Mouse (Mus musculus): ENCODE data around the gene 2410137M14Rik. TPM values are rescaled to one million over a fixed set of nuclear protein-coding genes. Genes with fewer than 3 reads are reported as not detected.

2410137M14Rik gene
- polyA plus RNA-seq, 2 experiments from 2014 or later: not detected

DNA sequence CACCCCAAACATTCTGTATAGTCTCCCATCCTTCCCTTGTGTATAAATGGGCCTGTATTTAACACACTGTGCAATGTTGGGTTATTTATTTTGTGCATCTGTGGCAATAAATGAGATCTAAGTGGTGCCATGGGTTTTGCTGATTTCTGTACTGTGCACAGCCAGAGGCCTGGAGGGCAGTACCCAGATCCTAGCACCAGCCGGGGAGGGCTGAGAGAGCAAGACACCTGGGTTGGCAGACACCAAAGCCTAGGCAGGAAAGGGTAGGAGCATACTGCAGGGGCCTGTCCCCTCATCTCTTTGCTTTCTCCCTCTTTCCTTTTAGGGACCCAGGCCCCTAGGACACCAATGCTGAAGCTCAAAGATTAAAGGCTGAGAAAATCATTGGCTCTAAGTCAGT lies 32.8 kb downstream of the 2410137M14Rik start:
- ATAC-seq: no peak

DNA sequence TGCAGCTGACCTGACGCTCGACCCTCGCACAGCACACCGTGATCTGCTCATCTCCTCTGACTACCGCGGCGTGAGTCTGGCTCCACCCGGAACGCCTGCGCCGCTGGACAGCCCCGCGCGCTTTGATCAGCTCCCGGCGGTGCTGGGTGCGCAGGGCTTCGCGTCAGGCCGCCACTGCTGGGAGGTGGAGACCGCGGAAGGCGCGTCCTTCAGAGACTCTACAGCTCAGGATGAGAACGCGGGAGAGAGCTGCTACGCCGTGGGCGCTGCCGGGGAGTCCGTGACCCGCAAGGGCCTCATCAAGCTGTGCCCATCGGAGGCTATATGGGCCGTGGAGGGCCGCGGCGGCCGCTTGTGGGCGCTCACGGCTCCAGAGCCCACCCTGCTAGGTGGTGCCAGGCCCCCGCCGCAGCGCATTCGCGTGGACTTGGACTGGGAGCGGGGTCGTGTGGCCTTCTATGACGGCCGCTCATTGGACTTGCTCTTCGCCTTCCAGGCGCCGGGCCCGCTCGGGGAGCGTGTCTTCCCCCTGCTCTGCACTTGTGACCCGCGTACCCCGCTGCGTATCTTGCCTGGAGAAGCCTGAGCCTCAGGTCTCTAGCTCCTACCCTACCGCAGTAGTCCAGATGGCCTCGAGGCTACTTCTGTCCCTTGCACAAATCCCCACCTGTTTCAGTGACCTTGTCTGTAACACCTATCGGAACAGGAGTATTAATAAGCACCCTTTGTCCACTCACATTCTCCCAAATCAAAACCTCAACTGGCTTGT lies 33.8 kb downstream of the 2410137M14Rik start:
- ATAC-seq: no peak

- peak; percentile 20 for ATAC-seq
These were observed 36.8 kb downstream of the 2410137M14Rik start for GRCm38 (mm10) chr17:36944121-36944775.

- no peak for ATAC-seq
These were observed 37.3 kb downstream of the 2410137M14Rik start for GRCm38 (mm10) chr17:36943691-36944090.

DNA sequence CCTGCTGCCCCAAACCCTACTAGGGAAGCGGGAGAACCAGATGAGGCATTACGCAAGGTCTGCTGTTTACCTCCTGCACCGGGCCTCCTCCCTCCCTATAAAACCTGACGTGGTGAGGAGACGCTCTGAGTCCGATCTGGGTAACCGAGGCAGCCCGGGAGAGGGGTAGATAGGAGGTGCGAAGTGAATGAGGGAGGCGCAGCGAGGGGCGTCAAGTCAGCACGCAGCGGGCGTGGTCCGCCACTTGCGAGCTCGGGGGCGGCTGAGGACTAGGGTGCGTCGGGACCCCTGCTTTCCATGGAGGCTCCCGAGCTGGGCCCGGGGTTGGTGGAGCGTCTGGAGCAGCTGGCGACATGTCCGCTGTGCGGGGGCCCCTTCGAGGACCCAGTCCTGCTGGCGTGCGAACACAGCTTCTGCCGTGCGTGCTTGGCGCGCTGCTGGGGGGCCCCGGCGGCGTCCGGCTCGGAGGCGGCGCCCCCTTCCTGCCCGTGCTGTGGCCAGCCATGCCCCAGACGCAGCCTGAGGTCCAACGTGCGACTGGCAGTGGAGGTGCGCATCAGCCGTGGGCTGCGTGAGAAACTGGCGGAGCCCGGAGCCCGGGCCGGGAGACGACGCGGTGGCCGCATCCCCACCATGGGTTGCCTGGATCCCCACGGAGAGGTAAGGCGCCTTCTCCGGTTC lies 38.1 kb downstream of the 2410137M14Rik start, which contains the start of gene Rnf39:
Gene Rnf39, plus strand, starts transcription at position 128 of the 681 bp plus-strand sequence.
- ATAC-seq: peak; percentile 12

DNA sequence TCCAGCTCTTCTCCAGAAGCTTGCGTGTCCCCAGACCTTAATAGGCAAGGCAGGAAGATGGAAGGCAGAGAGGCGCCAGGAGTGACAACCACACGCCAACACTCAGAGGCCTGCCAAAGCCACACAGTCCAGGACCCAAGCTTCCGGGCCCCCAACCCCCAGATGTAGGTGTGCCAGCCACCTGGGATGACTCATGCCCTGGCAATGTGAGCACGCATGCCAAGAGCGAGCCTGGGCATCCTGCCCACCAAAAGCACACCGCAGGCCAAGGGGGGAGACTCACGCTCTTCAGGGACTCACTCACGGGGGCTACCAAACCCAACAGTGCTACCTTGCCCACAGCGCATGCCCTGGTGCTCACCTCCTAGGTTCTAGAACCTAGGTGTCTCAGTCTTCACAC lies 38.6 kb downstream of the 2410137M14Rik start:
- ATAC-seq: peak; percentile 70

GRCm38 (mm10) chr17:36938056-36938455 lies 43.0 kb downstream of the 2410137M14Rik start:
- ATAC-seq: no peak

GRCm38 (mm10) chr17:36931806-36932205 lies 49.2 kb downstream of the 2410137M14Rik start:
- no peak for ATAC-seq

DNA sequence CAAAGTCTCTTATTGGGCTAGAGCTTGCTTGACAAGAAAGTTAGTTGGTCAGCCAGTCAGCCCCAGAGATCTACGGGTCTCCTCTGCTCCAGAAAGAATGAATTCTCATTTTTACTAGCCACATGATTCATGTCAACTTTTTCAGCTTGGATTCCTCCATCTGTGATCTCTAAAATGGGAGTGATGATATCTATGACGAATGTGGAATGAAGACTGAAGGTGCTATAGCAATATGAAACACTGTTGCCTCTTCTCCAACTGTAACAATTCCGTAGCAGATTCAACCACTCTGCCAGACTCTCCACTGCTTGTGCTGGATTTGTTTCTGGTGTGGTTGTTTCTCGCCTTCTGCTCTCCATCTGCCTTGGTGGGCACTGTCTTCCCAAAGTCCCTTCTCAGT lies 49.9 kb downstream of the 2410137M14Rik start:
- ATAC-seq: no peak

DNA sequence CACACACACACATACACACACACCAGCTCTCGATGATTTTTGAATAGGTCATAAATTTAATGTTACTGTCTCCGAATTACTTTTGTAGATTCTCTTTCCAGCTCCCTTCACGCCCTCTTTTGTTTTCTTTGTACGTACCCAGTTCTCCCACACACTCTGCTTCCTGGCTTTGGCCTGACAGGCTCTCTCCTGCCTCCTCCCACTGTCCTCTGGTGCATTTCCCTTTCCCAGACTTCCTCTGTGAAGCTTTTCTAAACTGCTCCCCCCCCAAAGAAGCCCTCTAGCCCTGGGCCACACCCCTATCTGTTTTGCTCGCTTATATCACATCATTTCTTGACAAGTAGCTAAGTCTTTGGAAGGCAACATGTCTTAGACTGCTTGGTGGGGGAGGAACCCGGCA lies 50.8 kb downstream of the 2410137M14Rik start:
- ATAC-seq: no peak

DNA sequence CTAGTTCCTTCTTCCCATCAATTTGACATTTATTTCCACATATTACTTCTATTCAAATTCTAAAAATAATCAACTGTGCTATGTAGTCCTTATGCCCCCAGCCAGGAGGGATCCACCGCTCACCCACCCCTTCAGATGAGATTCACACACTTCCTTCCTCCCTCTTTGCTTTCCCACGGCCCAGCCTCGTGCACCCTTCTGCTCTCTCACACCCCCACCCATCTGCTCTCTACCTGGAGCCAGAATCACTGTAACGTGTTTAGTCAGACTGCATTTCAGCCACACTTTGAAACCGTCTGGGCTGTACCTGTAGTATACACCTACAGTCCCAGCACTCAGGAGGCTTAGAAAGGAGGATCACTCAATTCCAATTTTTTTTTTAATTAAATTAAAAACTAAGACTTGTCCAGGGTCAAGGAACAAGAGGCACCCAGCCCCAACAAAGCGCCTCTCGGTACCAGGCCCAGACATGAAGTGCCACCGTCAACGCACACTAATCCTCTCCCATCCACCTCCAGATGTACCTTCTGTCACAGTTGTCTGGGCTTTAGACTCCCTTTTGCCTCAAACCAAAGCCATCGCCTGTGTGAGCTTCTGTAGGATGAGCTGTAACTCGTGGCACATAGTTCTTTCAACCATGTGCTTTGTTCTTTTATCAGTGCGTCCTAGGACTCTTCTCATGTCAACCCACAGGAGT lies 51.7 kb downstream of the 2410137M14Rik start:
- no peak for ATAC-seq

Other genes with a start within 250 kb of the 2410137M14Rik start
- not detected for gene H2-M10.5, start 208.3 kb downstream of the 2410137M14Rik start, polyA plus RNA-seq (2017; shearing (Covaris generic))
- gene H2-M10.6, start 169.1 kb downstream of the 2410137M14Rik start, polyA plus RNA-seq (2017; shearing (Covaris generic)): not detected
- gene Trim26, start 144.1 kb downstream of the 2410137M14Rik start, polyA plus RNA-seq (2017; shearing (Covaris generic)): 10 to 100 TPM; 42.4 to 71.8 TPM
- gene Trim15, start 114.0 kb downstream of the 2410137M14Rik start, polyA plus RNA-seq (2017; shearing (Covaris generic)): not detected
- under 1 TPM in 1 of 2 experiments, not detected in 1; 0.20 TPM for gene Trim10, start 111.7 kb downstream of the 2410137M14Rik start, polyA plus RNA-seq (2017; shearing (Covaris generic))
- gene Trim40, start 91.1 kb downstream of the 2410137M14Rik start, polyA plus RNA-seq (2017; shearing (Covaris generic)): not detected
- not detected for gene Trim31, start 83.1 kb downstream of the 2410137M14Rik start, polyA plus RNA-seq (2017; shearing (Covaris generic))
- gene Rnf39, start 38.3 kb downstream of the 2410137M14Rik start, polyA plus RNA-seq (2017; shearing (Covaris generic)): not detected
- 100 to 1,000 TPM; 190 to 210 TPM for gene Ppp1r11, start 29.5 kb downstream of the 2410137M14Rik start, polyA plus RNA-seq (2017; shearing (Covaris generic))
- gene Znrd1, start 22.7 kb downstream of the 2410137M14Rik start, polyA plus RNA-seq (2017; shearing (Covaris generic)): 10 to 100 TPM; 72.7 to 81.5 TPM
- gene Znrd1as, start 22.6 kb downstream of the 2410137M14Rik start, polyA plus RNA-seq (2017; shearing (Covaris generic)): 1 to 10 TPM; 4.9 to 5.4 TPM
- not detected for gene H2-M5, start 8.3 kb upstream of the 2410137M14Rik start, polyA plus RNA-seq (2017; shearing (Covaris generic))
- gene Zfp57, start 19.9 kb upstream of the 2410137M14Rik start, polyA plus RNA-seq (2017; shearing (Covaris generic)): not detected
- not detected for gene Mog, start 42.2 kb upstream of the 2410137M14Rik start, polyA plus RNA-seq (2017; shearing (Covaris generic))
- gene Gabbr1, start 64.7 kb upstream of the 2410137M14Rik start, polyA plus RNA-seq (2017; shearing (Covaris generic)): 1 to 10 TPM; 5.0 to 6.2 TPM
- gene Olfr90, start 107.3 kb upstream of the 2410137M14Rik start, polyA plus RNA-seq (2017; shearing (Covaris generic)): under 1 TPM in 1 of 2 experiments, not detected in 1; 0.19 TPM
- not detected for gene Olfr91, start 117.0 kb upstream of the 2410137M14Rik start, polyA plus RNA-seq (2017; shearing (Covaris generic))
- not detected for gene Olfr92, start 138.9 kb upstream of the 2410137M14Rik start, polyA plus RNA-seq (2017; shearing (Covaris generic))
- gene Olfr93, start 180.3 kb upstream of the 2410137M14Rik start, polyA plus RNA-seq (2017; shearing (Covaris generic)): not detected
- gene Ubd, start 212.7 kb upstream of the 2410137M14Rik start, polyA plus RNA-seq (2017; shearing (Covaris generic)): under 1 TPM in 1 of 2 experiments, not detected in 1; 0.75 TPM
- gene Olfr94, start 219.8 kb upstream of the 2410137M14Rik start, polyA plus RNA-seq (2017; shearing (Covaris generic)): not detected
- not detected for gene Olfr95, start 231.9 kb upstream of the 2410137M14Rik start, polyA plus RNA-seq (2017; shearing (Covaris generic))
- not detected for gene Olfr96, start 238.9 kb upstream of the 2410137M14Rik start, polyA plus RNA-seq (2017; shearing (Covaris generic))

All from activated CD4-positive, CD25-positive, alpha-beta regulatory T cell, adult 4 months (primary cell).